Mouse (Mus musculus): ENCODE results near the gene Atp13a2. TPM values are rescaled to one million over a fixed set of nuclear protein-coding genes. Genes with fewer than 3 reads are reported as not detected.
A peak's percentile ranks its signal among the peaks of the same experiment; 100 is the strongest.

The Atp13a2 gene
- polyA plus RNA-seq, 1 experiment from 2014 or later = 31.4 TPM

DNA sequence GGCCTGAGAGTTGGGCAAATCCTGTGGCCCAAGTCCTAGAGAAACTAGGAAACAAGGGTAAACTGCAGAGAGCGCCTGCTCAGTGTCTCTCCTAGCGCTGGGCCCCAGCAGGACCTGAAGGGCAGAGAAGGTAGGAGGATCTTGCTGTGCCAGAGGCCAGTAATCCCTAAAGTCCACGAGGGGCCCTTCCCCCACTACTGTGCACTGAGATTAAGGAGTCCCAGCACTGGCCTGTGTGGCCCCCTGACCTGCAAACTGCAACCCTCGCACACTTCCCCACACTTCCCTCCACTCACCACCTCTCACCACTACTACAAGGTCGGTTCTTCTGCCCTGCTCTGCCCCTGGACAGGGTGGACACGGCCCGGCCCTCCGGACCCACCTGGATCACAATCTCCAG lies 66.5 kb downstream of the Atp13a2 start:
- Histone ChIP-seq H3K9me3 (replicated peaks) (no peaks in the 10 kb centered on the region), H3K36me3 (peaks cover 8% of the 10 kb centered on the region; the same call in 1 of the 2 replicates), H3K4me2 (no peak overlapping the region), H3K9ac (no peak overlapping the region), H3K27ac (no peak overlapping the region), H3K4me3 (no peak overlapping the region), H3K4me1 (peaks cover 11% of the 10 kb centered on the region; the same call in 1 of the 2 replicates), H3K27me3 (replicated peaks) (no peaks in the 10 kb centered on the region)
- WGBS (ENCODE audit: insufficient replicate concordance) = 62% methylated on average over 8 of the region's 8 CpGs
- peak; percentile 43 for ATAC-seq

DNA sequence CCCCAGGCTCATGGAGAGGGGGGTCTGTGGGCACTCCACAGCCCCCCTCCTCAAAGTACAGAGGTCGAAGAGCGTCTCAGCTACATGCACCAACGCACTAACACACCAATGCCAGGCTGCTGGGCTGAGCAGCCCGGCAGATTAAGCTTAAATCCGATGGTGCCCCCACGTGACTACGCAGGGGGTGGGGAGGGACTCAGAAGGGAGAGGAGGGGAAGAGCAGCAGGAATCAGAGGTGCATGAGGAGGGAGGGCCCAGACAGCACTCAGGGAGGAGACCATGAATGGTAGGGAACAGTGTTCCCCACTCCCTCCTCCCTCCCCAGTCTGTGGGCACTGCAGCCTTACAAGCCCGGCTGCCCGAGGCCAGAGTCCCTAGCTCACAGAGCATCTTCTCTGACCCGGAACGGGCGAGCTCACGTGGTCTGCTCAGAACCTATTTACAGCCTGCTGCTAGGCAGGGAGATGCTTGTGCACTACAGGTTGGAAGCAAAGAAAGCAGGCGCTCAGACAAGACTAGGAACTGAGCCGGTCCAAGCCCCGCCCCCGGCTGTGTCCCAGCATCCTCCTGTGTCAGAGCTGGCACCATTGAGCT lies 67.0 kb downstream of the Atp13a2 start:
- H3K4me3 ChIP-seq = no peak overlapping the region
- H3K9ac ChIP-seq = no peak overlapping the region
- no peak for ATAC-seq
- H3K4me2 ChIP-seq = no peak overlapping the region
- peaks cover 8% of the 10 kb centered on the region; the same call in 1 of the 2 replicates for H3K36me3 ChIP-seq
- H3K27me3 ChIP-seq (replicated peaks) = no peaks in the 10 kb centered on the region
- H3K4me1 ChIP-seq = peaks cover 11% of the 10 kb centered on the region; the same call in 1 of the 2 replicates
- 57% methylated on average over 17 of the region's 17 CpGs for WGBS (ENCODE audit: insufficient replicate concordance)
- no peak overlapping the region for H3K27ac ChIP-seq
- no peaks in the 10 kb centered on the region for H3K9me3 ChIP-seq (replicated peaks)

Other genes with a start within 250 kb of the Atp13a2 start
- not detected in 2 replicates for gene Padi6, start 244.2 kb upstream of the Atp13a2 start, polyA plus RNA-seq (2016; fragmentation: Nextera tagmentation; extraction: Ambion mirVana)
- gene Padi4, start 212.6 kb upstream of the Atp13a2 start, polyA plus RNA-seq (2016; fragmentation: Nextera tagmentation; extraction: Ambion mirVana) = 0.63 and 0.91 TPM in 2 replicates
- 0.37 and 0.47 TPM in 2 replicates for gene Padi3, start 176.2 kb upstream of the Atp13a2 start, polyA plus RNA-seq (2016; fragmentation: Nextera tagmentation; extraction: Ambion mirVana)
- gene Padi1, start 141.1 kb upstream of the Atp13a2 start, polyA plus RNA-seq (2016; fragmentation: Nextera tagmentation; extraction: Ambion mirVana) = 0.10 TPM in 1 of 2 replicates, not detected in the other
- 2.5 and 3.7 TPM in 2 replicates for gene Padi2, start 80.5 kb upstream of the Atp13a2 start, polyA plus RNA-seq (2016; fragmentation: Nextera tagmentation; extraction: Ambion mirVana)
- 241 and 248 TPM in 2 replicates for gene Sdhb, start 25.7 kb upstream of the Atp13a2 start, polyA plus RNA-seq (2016; fragmentation: Nextera tagmentation; extraction: Ambion mirVana)
- 40.7 and 46.7 TPM in 2 replicates for gene Mfap2, start 23.5 kb downstream of the Atp13a2 start, polyA plus RNA-seq (2016; fragmentation: Nextera tagmentation; extraction: Ambion mirVana)
- 1.8 and 2.0 TPM in 2 replicates for gene Crocc, start 73.7 kb downstream of the Atp13a2 start, polyA plus RNA-seq (2016; fragmentation: Nextera tagmentation; extraction: Ambion mirVana)
- 136 and 143 TPM in 2 replicates for gene Necap2, start 91.5 kb downstream of the Atp13a2 start, polyA plus RNA-seq (2016; fragmentation: Nextera tagmentation; extraction: Ambion mirVana)
- 0.05 TPM in 1 of 2 replicates, not detected in the other for gene Spata21, start 101.5 kb downstream of the Atp13a2 start, polyA plus RNA-seq (2016; fragmentation: Nextera tagmentation; extraction: Ambion mirVana)
- 21.3 and 22.1 TPM in 2 replicates for gene Szrd1, start 152.9 kb downstream of the Atp13a2 start, polyA plus RNA-seq (2016; fragmentation: Nextera tagmentation; extraction: Ambion mirVana)
- 21.6 and 26.0 TPM in 2 replicates for gene Fbxo42, start 161.0 kb downstream of the Atp13a2 start, polyA plus RNA-seq (2016; fragmentation: Nextera tagmentation; extraction: Ambion mirVana)
- gene Rsg1, start 227.1 kb downstream of the Atp13a2 start, polyA plus RNA-seq (2016; fragmentation: Nextera tagmentation; extraction: Ambion mirVana) = 3.3 and 3.5 TPM in 2 replicates